Mouse (Mus musculus) spleen, adult 2 months (tissue): ENCODE data around the gene Larp1.

Experiments
- CTCF ChIP-seq: fragments of 200-500 bp; IDR thresholded peaks from 2 replicates; pipeline ENCODE4 v1.5.1; 2011; ENCODE audit warnings: mild to moderate bottlenecking, inconsistent platforms; ENCODE audit not compliant: insufficient read depth, insufficient read length, insufficient replicate concordance; ENCODE audit errors: extremely low read depth
- POLR2A ChIP-seq: fragments of 200-500 bp; IDR thresholded peaks from 2 replicates; pipeline ENCODE4 v1.6.1; 2011; ENCODE audit warnings: low read depth, low read length, inconsistent platforms

- TF ChIP-seq POLR2A, result no peak
- no peak for TF ChIP-seq CTCF
These were observed 2.9 kb downstream of the Larp1 start for GRCm38 (mm10) chr11:58011813-58012212.
